Mouse (Mus musculus) megakaryocyte, embryonic 14.5 days (primary cell): ENCODE results near the gene Pde3b. TPM values are rescaled to one million over a fixed set of nuclear protein-coding genes. Genes with fewer than 3 reads are reported as not detected.

Experiments used
- H3K27me3 ChIP-seq: replicated peaks from 2 replicates; pipeline ENCODE3; 2012; ENCODE audit warnings: inconsistent platforms
- H3K36me3 ChIP-seq: replicated peaks from 2 replicates; pipeline ENCODE3; 2012; ENCODE audit warnings: low read length, inconsistent platforms, mixed read lengths
- H3K4me1 ChIP-seq: 2 replicates; pipeline ENCODE4 v1.6.1; 2012; ENCODE audit warnings: inconsistent platforms
- H3K4me3 ChIP-seq: replicated peaks from 2 replicates; pipeline ENCODE3; 2012; ENCODE audit warnings: moderate library complexity, mild to moderate bottlenecking, inconsistent platforms
- H3K9me3 ChIP-seq: 2 replicates; pipeline ENCODE4 v1.6.1; 2012; ENCODE audit warnings: inconsistent platforms
- FLI1 ChIP-seq: IDR thresholded peaks from 2 replicates; pipeline ENCODE4 v1.6.1; 2012; ENCODE audit warnings: low read length, inconsistent platforms, mixed read lengths
- GATA1 ChIP-seq: IDR thresholded peaks from 3 replicates; pipeline ENCODE4 v1.6.1; 2012; ENCODE audit warnings: mixed read lengths, low read length, inconsistent platforms, borderline replicate concordance
- polyA plus RNA-seq: library from polyadenylated mRNA; stranded (reverse); fragments of >175 nt; gene quantifications from 2 replicates; pipeline ENCODE4 v1.2.3, GENCODE M21; 2012; ENCODE audit warnings: low replicate concordance; ENCODE audit not compliant: insufficient read depth

Gene Pde3b
- polyA plus RNA-seq, 1 experiment, result 0.45 TPM

DNA sequence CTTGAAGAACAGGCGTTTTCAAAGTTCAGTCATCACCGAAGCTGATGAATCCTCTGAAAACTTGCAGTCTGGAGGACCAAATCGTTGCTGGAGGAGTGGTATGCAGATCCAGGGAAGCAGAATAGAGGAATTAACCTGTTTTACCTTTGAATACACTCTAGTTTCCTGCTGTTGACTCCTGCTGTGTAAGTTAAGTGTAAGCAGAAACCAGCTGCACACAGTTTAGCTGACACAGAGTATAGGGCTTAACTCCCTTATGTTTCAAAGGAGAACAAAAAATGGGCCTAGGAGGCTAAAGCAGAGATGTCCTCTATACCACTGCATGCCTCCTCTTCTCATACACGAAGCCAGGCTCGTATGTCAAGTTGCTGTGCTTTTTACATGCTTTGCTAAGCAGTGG is 63.8 kb downstream of the Pde3b start:
- H3K36me3 ChIP-seq, result no peaks in the 10 kb centered on the region
- no peaks in the 10 kb centered on the region for H3K9me3 ChIP-seq
- TF ChIP-seq FLI1 (no peak), GATA1 (no peak)
- peak overlapping the region; percentile 47 for H3K4me3 ChIP-seq
- no peaks in the 10 kb centered on the region for H3K27me3 ChIP-seq
- H3K4me1 ChIP-seq, result peaks cover 14% of the 10 kb centered on the region

DNA sequence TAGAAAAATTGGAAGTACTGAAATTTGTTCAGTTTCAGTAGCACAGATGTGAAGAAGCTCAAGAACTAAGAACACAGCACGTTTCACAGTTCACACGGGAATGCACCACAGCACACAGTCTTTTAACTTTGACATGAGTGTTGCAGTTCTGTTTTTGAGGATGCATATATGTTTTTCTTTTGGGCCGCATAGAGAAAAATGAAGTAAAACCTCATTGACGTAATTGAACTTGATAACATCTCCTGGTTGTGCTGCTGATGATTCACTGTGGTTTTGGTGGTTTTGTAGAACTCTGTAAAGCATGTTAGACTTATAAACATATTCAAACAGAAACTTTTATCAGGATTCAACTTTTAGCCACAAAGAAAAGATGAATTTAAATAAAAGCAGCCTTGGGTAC is 64.7 kb downstream of the Pde3b start:
- H3K27me3 ChIP-seq, result no peaks in the 10 kb centered on the region
- no peaks in the 10 kb centered on the region for H3K36me3 ChIP-seq
- H3K4me3 ChIP-seq, result peak overlapping the region; percentile 50
- TF ChIP-seq GATA1 (no peak), FLI1 (no peak)
- no peaks in the 10 kb centered on the region for H3K9me3 ChIP-seq
- peaks cover 14% of the 10 kb centered on the region for H3K4me1 ChIP-seq

GRCm38 (mm10) chr7:114480196-114480989 is 65.3 kb downstream of the Pde3b start:
- TF ChIP-seq FLI1, result no peak
- no peak for TF ChIP-seq GATA1
- Histone ChIP-seq H3K9me3 (no peaks in the 10 kb centered on the region), H3K36me3 (no peaks in the 10 kb centered on the region), H3K4me3 (peak overlapping the region; percentile 64), H3K27me3 (no peaks in the 10 kb centered on the region), H3K4me1 (peaks cover 14% of the 10 kb centered on the region)

DNA sequence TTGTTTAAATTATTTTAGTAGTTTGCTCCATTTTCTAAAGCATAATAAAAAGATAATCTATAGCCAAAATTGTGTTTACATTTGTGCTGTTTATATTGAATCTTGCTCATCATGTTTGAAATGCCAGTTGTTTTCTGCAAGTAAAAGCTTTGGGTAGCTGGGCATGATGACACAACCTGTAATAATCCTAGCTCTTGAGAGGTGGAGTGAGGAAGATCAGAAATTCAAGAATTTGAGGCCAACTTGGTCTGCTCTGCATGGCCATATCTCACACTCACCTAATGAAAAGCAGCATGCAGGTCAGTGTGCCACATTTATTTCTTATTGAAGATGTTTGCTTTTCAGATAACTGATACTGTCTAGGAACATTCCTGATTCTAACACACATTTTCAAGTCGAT is 65.9 kb downstream of the Pde3b start:
- Histone ChIP-seq H3K9me3 (no peaks in the 10 kb centered on the region), H3K4me3 (no peak overlapping the region), H3K4me1 (peaks cover 14% of the 10 kb centered on the region), H3K27me3 (no peaks in the 10 kb centered on the region), H3K36me3 (no peaks in the 10 kb centered on the region)
- no peak for TF ChIP-seq FLI1
- TF ChIP-seq GATA1, result no peak

GRCm38 (mm10) chr7:114481429-114481931 is 66.4 kb downstream of the Pde3b start:
- no peak for TF ChIP-seq FLI1
- no peak for TF ChIP-seq GATA1
- Histone ChIP-seq H3K36me3 (no peaks in the 10 kb centered on the region), H3K9me3 (no peaks in the 10 kb centered on the region), H3K4me1 (peaks cover 14% of the 10 kb centered on the region), H3K27me3 (no peaks in the 10 kb centered on the region), H3K4me3 (no peak overlapping the region)

DNA sequence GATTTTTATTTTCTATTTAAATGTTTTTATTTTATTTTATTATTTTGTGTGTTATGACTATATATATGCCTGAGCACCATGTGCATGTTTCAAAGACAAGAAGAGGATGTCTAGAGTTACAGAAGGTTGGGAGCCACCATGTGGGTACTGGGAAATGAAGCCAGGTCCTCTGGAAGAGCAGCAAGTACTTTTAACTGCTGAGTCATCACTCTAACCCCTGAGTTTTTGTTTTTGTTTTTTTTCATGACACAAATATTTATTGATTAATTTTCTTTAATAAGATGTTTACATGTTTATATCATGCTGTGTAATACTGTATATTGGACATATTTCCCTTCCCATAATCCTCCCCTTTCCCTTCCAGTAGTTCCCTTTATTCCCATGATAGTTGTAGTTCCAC is 77.5 kb downstream of the Pde3b start:
- H3K4me1 ChIP-seq, result peaks cover 19% of the 10 kb centered on the region
- no peak for TF ChIP-seq GATA1
- no peak for TF ChIP-seq FLI1
- no peaks in the 10 kb centered on the region for H3K36me3 ChIP-seq
- H3K27me3 ChIP-seq, result no peaks in the 10 kb centered on the region
- H3K9me3 ChIP-seq, result no peaks in the 10 kb centered on the region
- H3K4me3 ChIP-seq, result no peak overlapping the region

GRCm38 (mm10) chr7:114494033-114494432 is 79.0 kb downstream of the Pde3b start:
- peaks cover 19% of the 10 kb centered on the region for H3K4me1 ChIP-seq
- no peak overlapping the region for H3K4me3 ChIP-seq
- no peaks in the 10 kb centered on the region for H3K36me3 ChIP-seq
- no peaks in the 10 kb centered on the region for H3K27me3 ChIP-seq
- no peaks in the 10 kb centered on the region for H3K9me3 ChIP-seq
- TF ChIP-seq FLI1, result no peak
- TF ChIP-seq GATA1, result no peak

DNA sequence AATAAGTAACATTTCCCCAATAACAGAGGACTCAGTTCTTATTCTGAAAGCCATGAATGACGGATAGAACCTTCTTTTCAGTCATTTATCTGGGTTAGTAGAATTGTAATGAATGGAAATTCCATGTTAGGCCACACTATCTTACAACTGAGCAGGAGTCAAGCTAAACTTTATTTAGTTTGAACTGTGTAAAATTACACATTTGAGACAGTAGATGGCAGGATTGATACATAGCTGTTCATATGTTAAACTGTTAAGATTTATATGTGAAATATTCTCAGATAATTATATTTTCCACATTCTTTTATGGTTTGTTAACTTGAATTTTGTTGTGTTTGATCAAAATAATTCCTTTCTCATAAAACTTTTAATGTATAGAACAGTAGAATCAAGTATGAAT is 84.2 kb downstream of the Pde3b start:
- H3K36me3 ChIP-seq, result no peaks in the 10 kb centered on the region

DNA sequence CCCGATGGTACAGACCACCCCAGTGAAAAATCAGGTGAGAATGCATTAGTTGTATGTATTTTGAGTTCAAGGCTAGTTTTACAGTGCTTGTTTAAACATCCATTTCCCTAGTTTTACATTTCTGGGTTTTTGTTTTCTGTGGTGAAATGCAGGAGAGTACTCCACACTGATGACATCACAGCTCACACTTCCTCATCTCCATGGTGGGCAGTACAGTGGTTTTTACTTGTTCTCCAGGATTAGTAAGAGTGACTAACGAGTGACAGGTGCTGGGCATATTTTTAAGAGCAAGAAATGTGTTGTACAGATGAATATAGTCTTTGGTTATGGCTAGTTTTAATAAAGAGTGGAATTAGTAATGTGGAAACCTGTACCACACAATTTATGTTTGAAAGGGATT is 93.8 kb downstream of the Pde3b start:
- H3K4me1 ChIP-seq, result no peaks in the 10 kb centered on the region; the same call in 1 of the 2 replicates
- no peak overlapping the region for H3K4me3 ChIP-seq
- peaks cover 3% of the 10 kb centered on the region for H3K36me3 ChIP-seq
- H3K27me3 ChIP-seq, result no peaks in the 10 kb centered on the region
- H3K9me3 ChIP-seq, result no peaks in the 10 kb centered on the region
- TF ChIP-seq GATA1, result no peak
- no peak for TF ChIP-seq FLI1

More for the DNA sequence above, 84.2 kb downstream of the Pde3b start:
- Histone ChIP-seq H3K27me3 (no peaks in the 10 kb centered on the region), H3K4me3 (no peak overlapping the region), H3K9me3 (no peaks in the 10 kb centered on the region), H3K4me1 (peaks cover 1% of the 10 kb centered on the region)
- TF ChIP-seq FLI1 (no peak), GATA1 (no peak)

GRCm38 (mm10) chr7:114520122-114520521 is 105.0 kb downstream of the Pde3b start:
- H3K4me3 ChIP-seq, result peak overlapping the region; percentile 1
- TF ChIP-seq FLI1, result no peak
- no peak for TF ChIP-seq GATA1
- H3K9me3 ChIP-seq, result no peaks in the 10 kb centered on the region
- no peaks in the 10 kb centered on the region for H3K4me1 ChIP-seq
- peaks cover 10% of the 10 kb centered on the region for H3K36me3 ChIP-seq
- H3K27me3 ChIP-seq, result no peaks in the 10 kb centered on the region

DNA sequence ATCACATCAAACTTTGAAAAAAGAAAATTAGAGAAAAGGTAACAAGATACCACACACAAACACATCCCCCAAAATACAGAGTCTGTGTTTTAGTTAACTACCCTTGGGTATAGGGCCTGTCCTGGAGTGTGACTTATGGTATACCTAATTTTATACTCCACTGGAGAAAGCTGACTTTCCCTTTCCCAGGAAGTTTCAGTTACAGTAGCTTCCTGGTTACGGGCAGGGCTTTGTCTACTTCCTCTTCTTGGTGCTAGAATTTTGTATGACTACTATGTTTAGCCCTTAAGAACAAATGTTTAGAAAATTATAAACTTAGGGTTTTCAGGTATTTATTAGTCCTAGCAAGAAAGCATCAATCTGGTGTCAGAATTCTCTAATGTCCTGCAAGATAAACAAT is 111.2 kb downstream of the Pde3b start:
- H3K4me3 ChIP-seq, result no peak overlapping the region
- no peaks in the 10 kb centered on the region for H3K4me1 ChIP-seq
- peaks cover 12% of the 10 kb centered on the region for H3K36me3 ChIP-seq
- no peaks in the 10 kb centered on the region for H3K9me3 ChIP-seq
- no peaks in the 10 kb centered on the region for H3K27me3 ChIP-seq
- TF ChIP-seq GATA1, result no peak
- TF ChIP-seq FLI1, result no peak
